Mouse (Mus musculus): ENCODE data around the gene Oaf. TPM values are rescaled to one million over a fixed set of nuclear protein-coding genes. Genes with fewer than 3 reads are reported as not detected.

Gene Oaf
- 39.6 and 41.2 TPM in 2 replicates for polyA plus RNA-seq (2014; fragmentation: Nextera tagmentation; extraction: Ambion mirVana)

DNA sequence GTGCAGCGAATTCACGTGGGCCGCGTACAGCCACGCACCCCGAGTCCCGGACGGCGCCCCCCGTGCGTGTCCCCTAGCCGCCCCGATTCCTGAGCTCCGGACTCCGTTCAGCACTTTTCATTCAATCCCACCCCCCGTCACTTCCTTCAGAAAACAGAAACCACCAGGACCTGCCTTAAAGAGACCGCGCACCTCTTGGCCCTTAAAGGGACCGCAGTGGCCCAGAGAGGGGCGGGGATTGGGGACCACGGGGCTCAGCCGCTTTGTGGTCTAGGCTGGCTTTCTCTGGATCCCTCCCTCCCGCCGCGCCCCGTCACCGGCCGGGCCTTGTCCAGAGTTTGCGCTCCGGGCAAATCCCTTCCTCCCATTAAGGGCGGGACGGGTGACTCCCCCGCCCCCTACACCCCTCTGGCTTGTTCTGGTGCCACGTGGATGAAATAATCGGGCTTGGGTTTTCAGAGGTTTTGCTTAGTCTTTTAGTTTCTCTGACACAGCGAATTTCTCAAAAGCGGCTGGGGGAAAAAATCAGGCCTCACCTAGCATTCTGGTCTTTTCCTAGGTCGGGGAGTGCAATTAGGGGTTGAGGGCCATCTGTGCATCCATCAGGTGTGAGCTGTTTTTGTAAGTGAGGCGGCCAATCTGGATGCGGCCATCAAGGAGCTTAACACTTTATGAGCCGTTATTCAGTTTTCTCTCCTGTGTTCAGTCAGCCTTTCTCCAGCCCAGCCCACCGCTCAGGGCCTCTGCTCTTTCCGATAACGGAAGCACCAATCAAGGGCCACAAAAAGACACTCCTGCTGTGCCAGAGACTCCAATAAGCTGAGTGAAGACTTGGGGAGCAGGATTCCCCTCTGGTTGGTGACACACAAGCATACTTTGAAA lies at the start of gene Oaf:
Oaf (minus strand) TSS at position 200 of the 882 bp plus-strand sequence.
- Histone ChIP-seq H3K27me3 (ENCODE audit: control insufficient read depth, insufficient read depth, low read length) (no peaks in the 10 kb centered on the region), H3K4me3 (ENCODE audit: control insufficient read depth in 1 of 2, insufficient read depth in 1 of 2, low read depth in 1 of 2, low read length in 2 of 2) (peak within 1 kb of the TSS; percentile 56 to 89), H3K36me3 (ENCODE audit: control insufficient read depth, insufficient read depth, low read length) (0 out of 2 replicates have a peak, but pooled peaks cover 3% of the 10 kb centered on the region), H3K9me3 (ENCODE audit: control insufficient read depth, low read length) (no peaks in the 10 kb centered on the region), H3K27ac (replicated peaks in 1 of 2; ENCODE audit: control insufficient read depth in 1 of 2, insufficient read depth in 1 of 2, low read depth in 2 of 2, low read length in 2 of 2) (peak within 1 kb of the TSS; percentile 71 to 85), H3K9ac (ENCODE audit: low read length) (peak within 1 kb of the TSS; percentile 85), H3K4me1 (ENCODE audit: control insufficient read depth in 2 of 2, insufficient read depth in 2 of 2, low read length in 2 of 2) (peaks cover 25 to 36% of the 10 kb centered on the region in 2 experiments), H3K4me2 (ENCODE audit: low read length) (peak within 1 kb of the TSS; percentile 76)
- under 1% methylated on average over 44 of the region's 44 CpGs for WGBS
- ATAC-seq (ENCODE audit: insufficient number of reproducible peaks, insufficient read depth, low FRiP score, low read depth), result peak; percentile 85

GRCm38 (mm10) chr9:43286870-43287269 lies 47.2 kb upstream of the Oaf start:
- no peak overlapping the region for H3K27ac ChIP-seq (replicated peaks in 1 of 2; ENCODE audit: control insufficient read depth in 1 of 2, insufficient read depth in 1 of 2, low read depth in 2 of 2, low read length in 2 of 2)
- H3K4me3 ChIP-seq (ENCODE audit: control insufficient read depth in 1 of 2, insufficient read depth in 1 of 2, low read depth in 1 of 2, low read length in 2 of 2), result 0 out of 4 replicates have a peak overlapping the region, but pooled peaks of 1 of the 2 experiments have one; percentile 9
- no peaks in the 10 kb centered on the region for H3K36me3 ChIP-seq (ENCODE audit: control insufficient read depth, insufficient read depth, low read length)
- peak overlapping the region; percentile 18; the same call in 1 of the 2 replicates for H3K9ac ChIP-seq (ENCODE audit: low read length)
- peaks cover 5% of the 10 kb centered on the region; the same call in 1 of the 2 replicates for H3K27me3 ChIP-seq (ENCODE audit: control insufficient read depth, insufficient read depth, low read length)
- no peaks in the 10 kb centered on the region; a peak in 1 of 4 replicates for H3K4me1 ChIP-seq (ENCODE audit: control insufficient read depth in 2 of 2, insufficient read depth in 2 of 2, low read length in 2 of 2)
- no peak for ATAC-seq (ENCODE audit: insufficient number of reproducible peaks, insufficient read depth, low FRiP score, low read depth)
- 3% methylated on average over 20 of the region's 20 CpGs for WGBS
- H3K4me2 ChIP-seq (ENCODE audit: low read length), result peak overlapping the region; percentile 47
- H3K9me3 ChIP-seq (ENCODE audit: control insufficient read depth, low read length), result no peaks in the 10 kb centered on the region

- Histone ChIP-seq H3K36me3 (ENCODE audit: control insufficient read depth, insufficient read depth, low read length) (no peaks in the 10 kb centered on the region), H3K27ac (replicated peaks in 1 of 2; ENCODE audit: control insufficient read depth in 1 of 2, insufficient read depth in 1 of 2, low read depth in 2 of 2, low read length in 2 of 2) (no peak overlapping the region), H3K9me3 (ENCODE audit: control insufficient read depth, low read length) (no peaks in the 10 kb centered on the region), H3K9ac (ENCODE audit: low read length) (no peak overlapping the region), H3K27me3 (ENCODE audit: control insufficient read depth, insufficient read depth, low read length) (peaks cover 5% of the 10 kb centered on the region; the same call in 1 of the 2 replicates), H3K4me2 (ENCODE audit: low read length) (no peak overlapping the region), H3K4me3 (ENCODE audit: control insufficient read depth in 1 of 2, insufficient read depth in 1 of 2, low read depth in 1 of 2, low read length in 2 of 2) (no peak overlapping the region), H3K4me1 (ENCODE audit: control insufficient read depth in 2 of 2, insufficient read depth in 2 of 2, low read length in 2 of 2) (no peaks in the 10 kb centered on the region; a peak in 1 of 4 replicates)
- ATAC-seq (ENCODE audit: insufficient number of reproducible peaks, insufficient read depth, low FRiP score, low read depth), result no peak
- 86% methylated on average over 4 of the region's 4 CpGs for WGBS
Measured at GRCm38 (mm10) chr9:43285281-43285680, 45.6 kb upstream of the Oaf start.

DNA sequence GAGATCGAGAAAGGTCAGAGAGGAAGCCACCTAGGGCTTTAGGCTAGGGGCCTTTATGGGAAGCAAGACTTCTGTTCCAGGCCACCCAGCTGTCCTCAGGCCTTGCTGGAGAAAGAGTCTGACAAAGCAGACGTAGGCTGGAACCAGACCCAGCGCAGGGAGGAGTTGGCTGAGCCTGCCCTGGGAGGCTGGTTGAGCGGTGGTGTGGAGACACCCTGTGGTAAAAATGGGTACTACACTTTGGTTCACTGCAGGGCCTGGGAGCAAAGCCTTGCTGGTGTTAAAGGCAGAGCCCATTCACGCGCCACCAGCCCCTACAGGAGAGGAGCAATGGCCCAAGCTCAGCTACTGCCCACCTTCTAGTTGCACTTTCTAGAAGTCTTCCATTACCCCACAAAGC lies 44.6 kb upstream of the Oaf start:
- Histone ChIP-seq H3K9me3 (ENCODE audit: control insufficient read depth, low read length) (no peaks in the 10 kb centered on the region), H3K27ac (replicated peaks in 1 of 2; ENCODE audit: control insufficient read depth in 1 of 2, insufficient read depth in 1 of 2, low read depth in 2 of 2, low read length in 2 of 2) (no peak overlapping the region), H3K9ac (ENCODE audit: low read length) (no peak overlapping the region), H3K36me3 (ENCODE audit: control insufficient read depth, insufficient read depth, low read length) (no peaks in the 10 kb centered on the region), H3K27me3 (ENCODE audit: control insufficient read depth, insufficient read depth, low read length) (peaks cover 5% of the 10 kb centered on the region; the same call in 1 of the 2 replicates), H3K4me3 (ENCODE audit: control insufficient read depth in 1 of 2, insufficient read depth in 1 of 2, low read depth in 1 of 2, low read length in 2 of 2) (no peak overlapping the region), H3K4me2 (ENCODE audit: low read length) (no peak overlapping the region), H3K4me1 (ENCODE audit: control insufficient read depth in 2 of 2, insufficient read depth in 2 of 2, low read length in 2 of 2) (no peaks in the 10 kb centered on the region; a peak in 1 of 4 replicates)
- 3% methylated on average over 6 of the region's 6 CpGs for whole genome bisulfite sequencing
- ATAC-seq (ENCODE audit: insufficient number of reproducible peaks, insufficient read depth, low FRiP score, low read depth), result peak; percentile 82

GRCm38 (mm10) chr9:43273735-43274134 lies 34.0 kb upstream of the Oaf start:
- ATAC-seq (ENCODE audit: insufficient number of reproducible peaks, insufficient read depth, low FRiP score, low read depth), result no peak
- no peaks in the 10 kb centered on the region for H3K36me3 ChIP-seq (ENCODE audit: control insufficient read depth, insufficient read depth, low read length)
- H3K27ac ChIP-seq (replicated peaks in 1 of 2; ENCODE audit: control insufficient read depth in 1 of 2, insufficient read depth in 1 of 2, low read depth in 2 of 2, low read length in 2 of 2), result no peak overlapping the region
- H3K27me3 ChIP-seq (ENCODE audit: control insufficient read depth, insufficient read depth, low read length), result peaks cover 33% of the 10 kb centered on the region
- WGBS, result 67% methylated on average over 9 of the region's 9 CpGs
- no peak overlapping the region for H3K4me2 ChIP-seq (ENCODE audit: low read length)
- H3K9ac ChIP-seq (ENCODE audit: low read length), result no peak overlapping the region
- H3K4me3 ChIP-seq (ENCODE audit: control insufficient read depth in 1 of 2, insufficient read depth in 1 of 2, low read depth in 1 of 2, low read length in 2 of 2), result no peak overlapping the region
- no peaks in the 10 kb centered on the region for H3K9me3 ChIP-seq (ENCODE audit: control insufficient read depth, low read length)
- peaks cover 2 to 10% of the 10 kb centered on the region in 2 experiments; a peak in 3 of 4 replicates for H3K4me1 ChIP-seq (ENCODE audit: control insufficient read depth in 2 of 2, insufficient read depth in 2 of 2, low read length in 2 of 2)

DNA sequence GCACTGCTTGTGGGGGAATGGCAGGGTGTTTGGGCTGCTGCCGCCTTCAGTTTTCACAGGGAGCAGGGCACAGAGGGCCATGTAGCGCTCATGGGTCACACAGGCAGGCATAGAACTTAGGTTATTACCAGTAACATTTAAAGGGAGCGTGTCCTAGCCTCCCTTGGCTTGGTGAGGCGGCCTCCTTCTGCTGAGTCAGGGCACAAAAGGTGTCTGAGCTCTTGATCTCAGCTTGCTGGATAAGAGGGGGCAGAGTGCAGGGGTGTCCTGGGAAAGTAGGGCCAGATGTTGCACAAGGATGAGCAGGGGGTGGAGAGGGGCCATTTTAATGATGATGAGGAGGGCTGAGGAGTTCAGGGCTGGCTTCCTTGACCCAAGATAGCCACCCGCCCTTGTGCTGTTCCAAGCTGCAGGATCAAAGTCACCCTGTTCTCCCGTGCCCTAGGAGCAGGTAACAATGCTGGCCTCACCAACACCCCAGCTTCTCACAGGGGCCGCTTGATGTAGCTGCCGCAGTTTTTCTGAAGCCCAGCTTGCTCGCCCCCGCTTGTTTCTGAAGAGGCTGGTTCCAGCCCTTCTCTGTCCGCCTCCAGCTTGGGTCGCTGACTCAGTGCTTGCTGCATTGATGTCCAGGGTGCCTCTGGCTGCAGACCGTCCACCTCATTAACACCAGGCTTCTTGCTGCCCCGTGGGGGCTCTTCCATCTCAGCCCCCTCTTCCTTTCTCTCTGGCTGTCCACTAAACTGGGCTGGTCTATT lies 32.2 kb upstream of the Oaf start:
- Histone ChIP-seq H3K36me3 (ENCODE audit: control insufficient read depth, insufficient read depth, low read length) (no peaks in the 10 kb centered on the region), H3K9me3 (ENCODE audit: control insufficient read depth, low read length) (no peaks in the 10 kb centered on the region), H3K27me3 (ENCODE audit: control insufficient read depth, insufficient read depth, low read length) (peaks cover 33% of the 10 kb centered on the region), H3K4me2 (ENCODE audit: low read length) (no peak overlapping the region), H3K9ac (ENCODE audit: low read length) (no peak overlapping the region), H3K4me3 (ENCODE audit: control insufficient read depth in 1 of 2, insufficient read depth in 1 of 2, low read depth in 1 of 2, low read length in 2 of 2) (no peak overlapping the region), H3K27ac (replicated peaks in 1 of 2; ENCODE audit: control insufficient read depth in 1 of 2, insufficient read depth in 1 of 2, low read depth in 2 of 2, low read length in 2 of 2) (no peak overlapping the region), H3K4me1 (ENCODE audit: control insufficient read depth in 2 of 2, insufficient read depth in 2 of 2, low read length in 2 of 2) (peaks cover 2 to 10% of the 10 kb centered on the region in 2 experiments; a peak in 3 of 4 replicates)
- no peak for ATAC-seq (ENCODE audit: insufficient number of reproducible peaks, insufficient read depth, low FRiP score, low read depth)
- 60% methylated on average over 14 of the region's 14 CpGs for whole genome bisulfite sequencing

- H3K9me3 ChIP-seq (ENCODE audit: control insufficient read depth, low read length), result no peaks in the 10 kb centered on the region
- H3K4me1 ChIP-seq (ENCODE audit: control insufficient read depth in 2 of 2, insufficient read depth in 2 of 2, low read length in 2 of 2), result peaks cover 2 to 10% of the 10 kb centered on the region in 2 experiments; a peak in 3 of 4 replicates
- no peaks in the 10 kb centered on the region for H3K36me3 ChIP-seq (ENCODE audit: control insufficient read depth, insufficient read depth, low read length)
- H3K27me3 ChIP-seq (ENCODE audit: control insufficient read depth, insufficient read depth, low read length), result peaks cover 33% of the 10 kb centered on the region
- WGBS, result 1% methylated on average over 17 of the region's 17 CpGs
- no peak overlapping the region for H3K27ac ChIP-seq (replicated peaks in 1 of 2; ENCODE audit: control insufficient read depth in 1 of 2, insufficient read depth in 1 of 2, low read depth in 2 of 2, low read length in 2 of 2)
- ATAC-seq (ENCODE audit: insufficient number of reproducible peaks, insufficient read depth, low FRiP score, low read depth), result no peak
- peak overlapping the region; percentile 22 to 39 for H3K4me3 ChIP-seq (ENCODE audit: control insufficient read depth in 1 of 2, insufficient read depth in 1 of 2, low read depth in 1 of 2, low read length in 2 of 2)
- peak overlapping the region; percentile 71 for H3K4me2 ChIP-seq (ENCODE audit: low read length)
- peak overlapping the region; percentile 56 for H3K9ac ChIP-seq (ENCODE audit: low read length)
Measured at GRCm38 (mm10) chr9:43270723-43271252, 31.1 kb upstream of the Oaf start.
